Mouse (Mus musculus) frontal cortex, adult 2 months (tissue): Measurements from ENCODE around the gene 1700034J05Rik. TPM values are rescaled to one million over a fixed set of nuclear protein-coding genes. Genes with fewer than 3 reads are reported as not detected.
A peak's percentile ranks its signal among the peaks of the same experiment; 100 is the strongest.

Experiments
- DNase-seq, 2 experiments: peaks; one replicate each; pipeline ENCODE4 v3.0.0; 2022; ENCODE audit warnings: low spot score in 1 of 2; ENCODE audit errors: extremely low spot score in 1 of 2
- polyA plus RNA-seq: library from polyadenylated mRNA; depleted of rRNA; stranded (reverse); fragments of >200 nt; gene quantifications from 2 replicates; pipeline ENCODE4 v1.2.3, GENCODE M21; 2012

1700034J05Rik gene
- polyA plus RNA-seq, 1 experiment: not detected

- no peak for DNase-seq
Observed at GRCm38 (mm10) chr6:146965139-146965772, 11.0 kb upstream of the 1700034J05Rik start.

GRCm38 (mm10) chr6:146963396-146964150, 9.4 kb upstream of the 1700034J05Rik start:
- no peak for DNase-seq

- peak in 1 of 2 experiments; percentile 42 for DNase-seq
Observed at GRCm38 (mm10) chr6:146961832-146962481, 7.7 kb upstream of the 1700034J05Rik start.

- DNase-seq: no peak
Observed at GRCm38 (mm10) chr6:146960956-146961355, 6.7 kb upstream of the 1700034J05Rik start.

GRCm38 (mm10) chr6:146959908-146960680, 5.9 kb upstream of the 1700034J05Rik start:
- peak in 1 of 2 experiments; percentile 52 for DNase-seq

GRCm38 (mm10) chr6:146958694-146959093, 4.5 kb upstream of the 1700034J05Rik start:
- DNase-seq: no peak

- DNase-seq: peak in 1 of 2 experiments; percentile 38
Observed at GRCm38 (mm10) chr6:146956961-146957360, 2.7 kb upstream of the 1700034J05Rik start.

GRCm38 (mm10) chr6:146955896-146956295, 1.7 kb upstream of the 1700034J05Rik start:
- peak; percentile 44 to 57 for DNase-seq

GRCm38 (mm10) chr6:146955475-146955874, 1.3 kb upstream of the 1700034J05Rik start:
- DNase-seq: no peak

GRCm38 (mm10) chr6:146950454-146950832, 3.8 kb downstream of the 1700034J05Rik start:
- DNase-seq: no peak

- no peak for DNase-seq
Observed at GRCm38 (mm10) chr6:146949682-146950453, 4.4 kb downstream of the 1700034J05Rik start.

GRCm38 (mm10) chr6:146947186-146947585, 7.0 kb downstream of the 1700034J05Rik start:
- no peak for DNase-seq

GRCm38 (mm10) chr6:146946327-146947029, 7.7 kb downstream of the 1700034J05Rik start:
- DNase-seq: no peak

GRCm38 (mm10) chr6:146944830-146945229, 9.4 kb downstream of the 1700034J05Rik start:
- no peak for DNase-seq

GRCm38 (mm10) chr6:146944009-146944408, 10.2 kb downstream of the 1700034J05Rik start:
- DNase-seq: no peak

GRCm38 (mm10) chr6:146941505-146942275, 12.5 kb downstream of the 1700034J05Rik start:
- no peak for DNase-seq

GRCm38 (mm10) chr6:146939026-146939425, 15.2 kb downstream of the 1700034J05Rik start:
- DNase-seq: no peak

- no peak for DNase-seq
Observed at GRCm38 (mm10) chr6:146935957-146936356, 18.3 kb downstream of the 1700034J05Rik start.

- DNase-seq: no peak
Observed at GRCm38 (mm10) chr6:146933123-146933522, 21.1 kb downstream of the 1700034J05Rik start.
